Mouse (Mus musculus) CH12.LX (cell line): ENCODE results near the gene Slc30a3. TPM values are rescaled to one million over a fixed set of nuclear protein-coding genes. Genes with fewer than 3 reads are reported as not detected.

Experiments used
- DNase-seq: peaks from one replicate; pipeline ENCODE4 v3.0.0-alpha.2; 2013; ENCODE audit errors: extremely low read depth
- H3K27ac ChIP-seq: 2 replicates; pipeline ENCODE4 v1.5.1; 2012; ENCODE audit warnings: low read depth, mild to moderate bottlenecking, control low read depth, moderate library complexity; ENCODE audit not compliant: insufficient read depth
- H3K27me3 ChIP-seq: replicated peaks from 2 replicates; pipeline ENCODE3; 2012; ENCODE audit warnings: inconsistent platforms
- H3K36me3 ChIP-seq, 2 experiments: replicated peaks in 1 of 2; 2 replicates each; pipeline versions ENCODE3 to v1.6.1; 2012; ENCODE audit warnings: inconsistent platforms in 1 of 2, low read length in 1 of 2, mild to moderate bottlenecking in 1 of 2, mixed read lengths in 1 of 2, moderate library complexity in 1 of 2; ENCODE audit not compliant: control insufficient read depth in 1 of 2, insufficient read depth in 1 of 2
- H3K4me1 ChIP-seq, 2 experiments: 2 replicates each; pipeline ENCODE4 v1.6.1; 2012; ENCODE audit warnings: inconsistent platforms in 1 of 2, moderate library complexity in 1 of 2; ENCODE audit not compliant: insufficient read depth in 2 of 2, control insufficient read depth in 1 of 2
- H3K4me2 ChIP-seq: 2 replicates; pipeline ENCODE4 v1.6.1; 2012; ENCODE audit warnings: low read depth, mild to moderate bottlenecking, control low read depth; ENCODE audit not compliant: poor library complexity, insufficient read depth, severe bottlenecking
- H3K4me3 ChIP-seq, 3 experiments: fragments of 150-350 bp in 1 of 3; sonication (generic) in 1 of 3; replicated peaks in 1 of 3; 2 replicates each; pipeline versions ENCODE3 to v1.5.1; 2011 to 2012; ENCODE audit warnings: low read depth in 2 of 3, low read length in 2 of 3, mild to moderate bottlenecking in 2 of 3, moderate library complexity in 2 of 3, control low read depth in 1 of 3, improper control_type of control experiment in 1 of 3, inconsistent platforms in 1 of 3, mixed read lengths in 1 of 3; ENCODE audit not compliant: poor library complexity in 1 of 3
- H3K79me2 ChIP-seq: replicated peaks from 2 replicates; pipeline ENCODE4 v1.6.1; 2012; ENCODE audit warnings: mild to moderate bottlenecking, moderate library complexity; ENCODE audit not compliant: control insufficient read depth, poor library complexity, insufficient read depth, severe bottlenecking; ENCODE audit errors: extremely low read depth
- H3K9ac ChIP-seq: 2 replicates; pipeline ENCODE4 v1.6.1; 2012; ENCODE audit warnings: low read depth, mild to moderate bottlenecking, control low read depth, moderate library complexity; ENCODE audit not compliant: insufficient read depth
- H3K9me3 ChIP-seq: replicated peaks from 2 replicates; pipeline ENCODE3; 2012; ENCODE audit warnings: low read length, inconsistent platforms, mixed read lengths
- BHLHE40 ChIP-seq: IDR thresholded peaks from 2 replicates; pipeline ENCODE4 v1.6.1; 2011; ENCODE audit warnings: mild to moderate bottlenecking, low read depth, low read length, improper control_type of control experiment
- CHD1 ChIP-seq: IDR thresholded peaks from 2 replicates; pipeline ENCODE4 v1.6.1; 2012; ENCODE audit warnings: low read depth, low read length, improper control_type of control experiment, inconsistent platforms
- CHD2 ChIP-seq: IDR thresholded peaks from 2 replicates; pipeline ENCODE4 v1.6.1; 2011; ENCODE audit warnings: low read length, improper control_type of control experiment
- CTCF ChIP-seq, 2 experiments: IDR thresholded peaks in 1 of 2; conservative IDR thresholded peaks in 1 of 2; 2 replicates each; pipeline ENCODE4 v1.5.1; 2011 to 2012; ENCODE audit warnings: low read depth in 2 of 2, low read length in 2 of 2, improper control_type of control experiment in 1 of 2, inconsistent platforms in 1 of 2, mild to moderate bottlenecking in 1 of 2, moderate library complexity in 1 of 2
- E2F4 ChIP-seq: IDR thresholded peaks from 2 replicates; pipeline ENCODE4 v1.6.1; 2011; ENCODE audit warnings: low read depth, low read length, improper control_type of control experiment; ENCODE audit not compliant: insufficient replicate concordance
- ELF1 ChIP-seq: IDR thresholded peaks from 2 replicates; pipeline ENCODE4 v1.6.1; 2014; ENCODE audit warnings: low read depth, mild to moderate bottlenecking, inconsistent platforms, low read length, improper control_type of control experiment
- EP300 ChIP-seq: IDR thresholded peaks from 2 replicates; pipeline ENCODE4 v1.6.1; 2011; ENCODE audit warnings: low read length, improper control_type of control experiment
- ETS1 ChIP-seq: conservative IDR thresholded peaks from 2 replicates; pipeline ENCODE4 v1.6.1; 2012; ENCODE audit warnings: low read depth, mild to moderate bottlenecking, inconsistent platforms, low read length, improper control_type of control experiment, moderate library complexity
- HCFC1 ChIP-seq: IDR thresholded peaks from 2 replicates; pipeline ENCODE4 v1.6.1; 2012; ENCODE audit warnings: low read depth, mild to moderate bottlenecking, inconsistent platforms, low read length, improper control_type of control experiment
- JUND ChIP-seq: conservative IDR thresholded peaks from 2 replicates; pipeline ENCODE4 v1.6.1; 2011; ENCODE audit warnings: low read depth, low read length, improper control_type of control experiment
- KAT2A ChIP-seq: IDR thresholded peaks from 2 replicates; pipeline ENCODE4 v1.6.1; 2012; ENCODE audit warnings: low read length, improper control_type of control experiment, inconsistent platforms; ENCODE audit not compliant: insufficient replicate concordance
- MAX ChIP-seq: IDR thresholded peaks from 2 replicates; pipeline ENCODE4 v1.6.1; 2011; ENCODE audit warnings: low read length, improper control_type of control experiment
- MAZ ChIP-seq: IDR thresholded peaks from 2 replicates; pipeline ENCODE4 v1.6.1; 2012; ENCODE audit warnings: low read depth, mild to moderate bottlenecking, inconsistent platforms, low read length, improper control_type of control experiment, moderate library complexity
- MYC ChIP-seq: IDR thresholded peaks from 2 replicates; pipeline ENCODE4 v1.6.1; 2011; ENCODE audit warnings: low read depth, mild to moderate bottlenecking, improper control_type of control experiment, low read length
- NELFE ChIP-seq: IDR thresholded peaks from 2 replicates; pipeline ENCODE4 v1.6.1; 2011; ENCODE audit warnings: low read depth, low read length, improper control_type of control experiment
- PAX5 ChIP-seq: IDR thresholded peaks from 2 replicates; pipeline ENCODE4 v1.6.1; 2012; ENCODE audit warnings: low read length, inconsistent platforms, mixed read lengths
- POLR2AphosphoS2 ChIP-seq: IDR thresholded peaks from 2 replicates; pipeline ENCODE4 v1.6.1; 2011; ENCODE audit warnings: low read depth, low read length, improper control_type of control experiment
- RAD21 ChIP-seq: IDR thresholded peaks from 2 replicates; pipeline ENCODE4 v1.6.1; 2011; ENCODE audit warnings: low read depth, mild to moderate bottlenecking, low read length, improper control_type of control experiment, moderate library complexity
- SIN3A ChIP-seq: IDR thresholded peaks from 2 replicates; pipeline ENCODE4 v1.6.1; 2012; ENCODE audit warnings: low read length, improper control_type of control experiment, inconsistent platforms
- SMC3 ChIP-seq: IDR thresholded peaks from 2 replicates; pipeline ENCODE4 v1.6.1; 2011; ENCODE audit warnings: low read depth, low read length, improper control_type of control experiment
- TBP ChIP-seq: conservative IDR thresholded peaks from 2 replicates; pipeline ENCODE4 v1.6.1; 2011; ENCODE audit warnings: low read depth, low read length, improper control_type of control experiment
- UBTF ChIP-seq: IDR thresholded peaks from 2 replicates; pipeline ENCODE4 v1.6.1; 2012; ENCODE audit warnings: low read depth, mild to moderate bottlenecking, inconsistent platforms, low read length, improper control_type of control experiment, moderate library complexity
- USF2 ChIP-seq: conservative IDR thresholded peaks from 2 replicates; pipeline ENCODE4 v1.6.1; 2011; ENCODE audit warnings: low read depth, low read length, improper control_type of control experiment
- ZC3H11A ChIP-seq: IDR thresholded peaks from 2 replicates; pipeline ENCODE4 v1.6.1; 2012; ENCODE audit warnings: low read depth, mild to moderate bottlenecking, inconsistent platforms, low read length, improper control_type of control experiment
- ZKSCAN1 ChIP-seq: IDR thresholded peaks from 2 replicates; pipeline ENCODE4 v1.6.1; 2012; ENCODE audit warnings: low read depth, inconsistent platforms, low read length, improper control_type of control experiment, borderline replicate concordance
- ZNF384 ChIP-seq: IDR thresholded peaks from 2 replicates; pipeline ENCODE4 v1.6.1; 2012; ENCODE audit warnings: low read depth, low read length, improper control_type of control experiment, inconsistent platforms
- dilution Hi-C: fragments of 300-500 bp; cut with MboI; formaldehyde crosslinking; loops from 2 replicates; pipeline ENCODE4 v1.14.3; 2020; ENCODE audit warnings: low sequenced_read_pairs; ENCODE audit not compliant: extremely low pct_unique_long_range_greater_than_20kb, extremely low pct_ligation_motif_present
- in situ Hi-C: fragments of 300-500 bp; cut with MboI; formaldehyde crosslinking; loops from 3 replicates; pipeline ENCODE4 v1.14.3; 2019; ENCODE audit warnings: low sequenced_read_pairs, low pct_ligation_motif_present, low pct_unique_long_range_greater_than_20kb, mixed read lengths
- polyA plus RNA-seq: library from polyadenylated mRNA; unstranded; fragments of >175 nt; gene quantifications from 2 replicates; pipeline ENCODE4 v1.2.1, GENCODE M21; 2012; ENCODE audit warnings: low read depth; ENCODE audit not compliant: insufficient read length
- total RNA-seq, 2 experiments: library from RNA; depleted of rRNA; stranded (reverse); fragments of 300-350 nt in 1 of 2; fragments of >200 nt in 1 of 2; gene quantifications; 2 replicates each; pipeline ENCODE4 v1.2.3; 2012 to 2014

Gene Slc30a3
- total and polyA plus RNA-seq, 3 experiments, result not detected

DNA sequence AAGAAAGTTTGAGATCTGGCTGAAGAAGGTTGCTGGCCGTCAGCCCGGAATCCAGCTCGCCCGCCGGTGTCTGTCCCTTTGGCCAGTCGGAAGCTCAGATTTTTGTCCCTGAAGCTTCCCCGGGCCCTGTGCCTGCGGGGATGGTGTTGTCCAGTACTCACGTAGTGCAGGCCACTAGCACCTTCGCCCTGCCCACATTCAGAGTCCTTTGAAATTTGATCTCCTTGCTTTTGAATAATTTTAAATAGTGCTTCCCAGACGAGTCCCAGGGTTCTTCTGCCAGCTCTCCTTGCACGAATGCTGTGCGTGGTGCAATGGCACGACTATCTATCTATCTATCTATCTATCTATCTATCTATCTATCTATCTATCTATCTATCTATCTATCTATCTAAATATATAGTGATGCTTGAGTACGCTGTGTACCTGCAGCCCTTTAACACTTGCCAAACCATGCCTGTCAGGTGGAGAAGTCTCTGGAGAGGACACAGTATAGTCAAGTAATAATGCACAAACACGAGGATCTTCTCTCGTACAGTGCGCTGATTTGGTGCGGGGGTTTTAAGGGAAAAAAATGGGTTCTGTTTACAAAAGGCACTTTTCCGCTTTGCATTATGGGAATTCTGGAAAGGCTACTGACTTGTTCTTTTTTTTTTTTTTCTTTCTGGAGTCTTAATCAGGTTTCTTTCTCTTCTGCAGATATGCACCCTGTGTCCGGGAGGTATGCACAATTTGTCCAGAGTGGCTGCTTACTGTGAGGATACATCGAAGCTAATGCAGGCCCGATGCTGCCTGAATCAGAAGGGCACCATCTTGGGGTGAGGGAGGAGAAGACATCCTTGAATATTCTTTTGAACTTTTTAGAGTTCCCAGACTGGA lies 59.0 kb downstream of the Slc30a3 start, which contains the start of gene Slc5a6:
TSS of gene Slc5a6 (minus strand) at position 162 of the 879 bp plus-strand sequence.
- peak; percentile 74 for DNase-seq
- Histone ChIP-seq H3K27me3 (no peaks in the 10 kb centered on the region), H3K36me3 (peaks cover 9 to 29% of the 10 kb centered on the region in 2 experiments), H3K4me3 (peak within 1 kb of the TSS; percentile 78 to 89 (median 89)), H3K27ac (peak within 1 kb of the TSS; percentile 76), H3K9ac (peak within 1 kb of the TSS; percentile 83), H3K4me1 (peaks cover 0 to 30% of the 10 kb centered on the region in 2 experiments; a peak in 2 of 4 replicates), H3K9me3 (no peaks in the 10 kb centered on the region), H3K79me2 (peaks cover 3% of the 10 kb centered on the region; the same call in 1 of the 2 replicates), H3K4me2 (peak within 1 kb of the TSS; percentile 86)
- in situ Hi-C loops (no loop called here), dilution Hi-C loops (no loop called here)
- TF ChIP-seq PAX5 (no peak), SIN3A (peak; percentile 26; the same call in 1 of the 2 replicates), ZNF384 (peak; percentile 80), ETS1 (no peak), MYC (0 out of 2 replicates have a peak, but pooled peaks have one; percentile 55), BHLHE40 (no peak), TBP (peak; percentile 9; the same call in 1 of the 2 replicates), SMC3 (peak; percentile 8; the same call in 1 of the 2 replicates), CTCF (conservative IDR thresholded peaks at IDR 0.05 in 1 of 2, IDR thresholded peaks at IDR 0.05 in 1 of 2; ENCODE audit: low read depth in 2 of 2, low read length in 2 of 2) (peak; percentile 26 to 67; a peak in 2 of 4 replicates), HCFC1 (peak; percentile 65)

DNA sequence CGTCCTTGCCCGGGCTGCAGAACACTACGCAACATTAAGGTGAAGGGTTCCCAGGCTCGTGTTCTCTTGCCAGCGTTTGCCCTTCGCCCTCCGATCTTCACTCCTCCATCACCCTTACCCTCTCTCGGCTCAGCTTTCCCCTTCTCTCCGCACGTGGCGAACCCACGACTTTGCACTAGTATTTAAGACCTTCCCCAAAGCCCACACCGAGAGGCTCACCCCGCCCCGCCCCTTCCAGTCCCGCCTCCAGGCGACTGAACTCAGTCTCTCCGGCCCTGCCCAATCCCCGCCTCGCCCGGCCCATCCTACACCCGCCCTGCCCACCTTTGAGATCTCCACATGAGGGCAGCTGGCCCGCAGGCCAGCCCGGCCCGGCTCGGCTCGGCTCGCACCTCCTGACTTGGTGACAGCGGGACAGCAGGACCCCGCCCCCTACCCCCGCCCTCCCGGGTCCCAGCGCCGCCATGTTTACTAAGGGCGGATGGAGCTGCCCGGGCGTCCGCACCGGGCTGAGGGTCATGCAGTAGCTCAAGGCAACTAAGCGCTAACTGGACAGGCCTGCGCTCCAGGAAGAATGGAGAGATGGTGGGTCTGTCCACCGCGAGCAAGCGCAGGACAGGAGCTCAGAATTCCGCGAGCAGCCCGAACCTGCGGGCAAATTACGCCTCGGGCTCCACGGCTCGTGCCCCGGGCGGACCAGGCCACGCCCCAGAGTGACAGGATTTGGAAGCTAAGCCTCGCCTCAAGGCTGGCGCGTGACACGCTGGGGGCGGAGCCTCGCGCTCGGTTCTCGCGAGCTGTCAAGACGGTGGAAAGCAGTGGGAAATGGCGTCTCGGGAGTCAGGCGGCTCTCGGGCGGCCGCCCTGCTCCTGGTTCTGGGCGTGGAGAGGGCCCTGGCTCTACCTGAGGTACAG lies 59.9 kb downstream of the Slc30a3 start, which contains the start of gene Atraid:
TSS of gene Atraid (plus strand) at position 465 of the 915 bp plus-strand sequence.
- dilution Hi-C loops, result no loop called here
- TF ChIP-seq USF2, result peak; percentile 53
- TF ChIP-seq POLR2AphosphoS2, result 0 out of 2 replicates have a peak, but pooled peaks have one; percentile 69
- no peak for TF ChIP-seq ZC3H11A
- peak; percentile 96 for TF ChIP-seq NELFE
- TF ChIP-seq ELF1, result peak; percentile 91
- peak; percentile 84 for TF ChIP-seq MAX
- no peak for TF ChIP-seq EP300
- peak; percentile 98 for TF ChIP-seq CHD2
- TF ChIP-seq ZKSCAN1, result no peak
- TF ChIP-seq ETS1, result peak; percentile 8; the same call in 1 of the 2 replicates
- TF ChIP-seq CTCF (conservative IDR thresholded peaks at IDR 0.05 in 1 of 2, IDR thresholded peaks at IDR 0.05 in 1 of 2; ENCODE audit: low read depth in 2 of 2, low read length in 2 of 2), result no peak
- TF ChIP-seq MAZ, result no peak; the same call in none of the 2 replicates
- TF ChIP-seq KAT2A, result peak; percentile 57; the same call in 1 of the 2 replicates
- peak; percentile 78; the same call in 1 of the 2 replicates for TF ChIP-seq UBTF
- TF ChIP-seq RAD21, result no peak
- TF ChIP-seq TBP, result peak; percentile 70
- TF ChIP-seq HCFC1, result peak; percentile 86
- TF ChIP-seq JUND, result no peak
- TF ChIP-seq CHD1, result 0 out of 2 replicates have a peak, but pooled peaks have one; percentile 33
- 0 out of 2 replicates have a peak, but pooled peaks have one; percentile 66 for TF ChIP-seq E2F4

More for the DNA sequence above, 59.9 kb downstream of the Slc30a3 start, which contains the start of gene Atraid:
- H3K4me3 ChIP-seq, result peak within 1 kb of the TSS; percentile 78 to 89 (median 89)
- H3K9me3 ChIP-seq, result no peaks in the 10 kb centered on the region
- peaks cover 0 to 27% of the 10 kb centered on the region in 2 experiments; a peak in 2 of 4 replicates for H3K4me1 ChIP-seq
- in situ Hi-C loops, result no loop called here
- H3K4me2 ChIP-seq, result peak within 1 kb of the TSS; percentile 86
- no peaks in the 10 kb centered on the region for H3K27me3 ChIP-seq
- peaks cover 17 to 33% of the 10 kb centered on the region in 2 experiments for H3K36me3 ChIP-seq
- peak within 1 kb of the TSS; percentile 83 for H3K9ac ChIP-seq
- H3K27ac ChIP-seq, result peak within 1 kb of the TSS; percentile 76
- peaks cover 3% of the 10 kb centered on the region; the same call in 1 of the 2 replicates for H3K79me2 ChIP-seq
- DNase-seq, result peak; percentile 97
